Mouse (Mus musculus) heart, adult 2 months (tissue): ENCODE data around the gene Nhsl1. TPM values are rescaled to one million over a fixed set of nuclear protein-coding genes. Genes with fewer than 3 reads are reported as not detected.

Experiments used
- DNase-seq, 2 experiments: peaks; one replicate each; pipeline ENCODE4 v3.0.0; 2021
- H3K27ac ChIP-seq: fragments of 200-600 bp; 2 replicates; pipeline ENCODE4 v1.8.1; 2022
- H3K27me3 ChIP-seq: fragments of 200-500 bp; 2 replicates; pipeline ENCODE4 v1.6.1; 2012; ENCODE audit warnings: mild to moderate bottlenecking, low read length, inconsistent platforms, mixed read lengths; ENCODE audit not compliant: control insufficient read depth, insufficient read depth
- H3K36me3 ChIP-seq: fragments of 200-500 bp; 2 replicates; pipeline ENCODE4 v1.6.1; 2012; ENCODE audit warnings: low read length, inconsistent platforms; ENCODE audit not compliant: control insufficient read depth, insufficient read depth
- H3K4me1 ChIP-seq: fragments of 200-500 bp; 2 replicates; pipeline ENCODE4 v1.6.1; 2011; ENCODE audit warnings: low read length; ENCODE audit not compliant: control insufficient read depth, insufficient read depth
- H3K4me3 ChIP-seq: fragments of 200-600 bp; 2 replicates; pipeline ENCODE4 v1.8.1; 2022
- H3K79me2 ChIP-seq: fragments of 200-500 bp; replicated peaks from 2 replicates; pipeline ENCODE4 v1.6.1; 2012; ENCODE audit warnings: mild to moderate bottlenecking, inconsistent platforms, low read length, moderate library complexity, mixed read lengths; ENCODE audit not compliant: control insufficient read depth, insufficient read depth
- H3K9ac ChIP-seq: fragments of 200-500 bp; 2 replicates; pipeline ENCODE4 v1.6.1; 2012; ENCODE audit warnings: low read depth, mild to moderate bottlenecking, control low read depth, inconsistent platforms, low read length, mixed read lengths
- CTCF ChIP-seq: fragments of 200-600 bp; IDR thresholded peaks from 2 replicates; pipeline ENCODE4 v1.8.1; 2022; ENCODE audit warnings: antibody characterized with exemption, mild to moderate bottlenecking, moderate library complexity
- EP300 ChIP-seq: fragments of 200-500 bp; IDR thresholded peaks from 2 replicates; pipeline ENCODE4 v1.6.1; 2011; ENCODE audit warnings: low read depth, low read length, control low read depth; ENCODE audit not compliant: insufficient read depth
- POLR2A ChIP-seq: fragments of 200-500 bp; IDR thresholded peaks from 2 replicates; pipeline ENCODE4 v1.6.1; 2011; ENCODE audit warnings: mild to moderate bottlenecking, low read depth, low read length, control low read depth; ENCODE audit not compliant: insufficient read depth
- WGBS: fragments of 180-500 bp; shearing (Covaris S2); methylation state at CpG from one replicate; pipeline ENCODE4 v1.1.7; 2018; 5-methylcytosine and 5-hydroxymethylcytosine counted together
- intact Hi-C: fragments of 180-260 bp; cut with DNase I; formaldehyde crosslinking; loops from one replicate; pipeline ENCODE4 v1.15.1; 2025
- polyA plus RNA-seq: library from polyadenylated mRNA; depleted of rRNA; stranded (reverse); fragments of >200 nt; gene quantifications from 2 replicates; pipeline ENCODE4 v1.2.3, GENCODE M21; 2012
- total RNA-seq, 2 experiments: library from RNA; stranded (reverse); gene quantifications; 2 replicates each; pipeline ENCODE4 v1.2.3; 2021

The Nhsl1 gene
- total and polyA plus RNA-seq, 3 experiments: 6.8 to 17.4 (median 15.8) TPM

GRCm38 (mm10) chr10:18491952-18492351, 173.2 kb downstream of the Nhsl1 start:
- Histone ChIP-seq H3K36me3 (no peaks in the 10 kb centered on the region; the same call in 1 of the 2 replicates), H3K27ac (no peak overlapping the region)

GRCm38 (mm10) chr10:18493010-18493894, 174.5 kb downstream of the Nhsl1 start:
- no peak overlapping the region for H3K27ac ChIP-seq
- no peaks in the 10 kb centered on the region; the same call in 1 of the 2 replicates for H3K79me2 ChIP-seq
- TF ChIP-seq POLR2A (no peak), CTCF (no peak)
- intact Hi-C loops: no loop called here
- H3K9ac ChIP-seq: no peak overlapping the region
- H3K27me3 ChIP-seq: no peaks in the 10 kb centered on the region
- peaks cover 1% of the 10 kb centered on the region; the same call in 1 of the 2 replicates for H3K4me1 ChIP-seq
- H3K36me3 ChIP-seq: no peaks in the 10 kb centered on the region; the same call in 1 of the 2 replicates
- DNase-seq: no peak
- no peak overlapping the region for H3K4me3 ChIP-seq
- WGBS: 61% methylated on average over 11 of the region's 11 CpGs

More at GRCm38 (mm10) chr10:18491952-18492351, 173.2 kb downstream of the Nhsl1 start:
- peaks cover 1% of the 10 kb centered on the region; the same call in 1 of the 2 replicates for H3K4me1 ChIP-seq
- WGBS: 27% methylated on average over 4 of the region's 4 CpGs
- no peak overlapping the region for H3K9ac ChIP-seq
- H3K79me2 ChIP-seq: no peaks in the 10 kb centered on the region
- intact Hi-C loops: no loop called here
- H3K4me3 ChIP-seq: no peak overlapping the region
- H3K27me3 ChIP-seq: no peaks in the 10 kb centered on the region
- DNase-seq: no peak
- TF ChIP-seq EP300: no peak
- no peak for TF ChIP-seq POLR2A

GRCm38 (mm10) chr10:18494249-18494648, 175.5 kb downstream of the Nhsl1 start:
- H3K4me1 ChIP-seq: peaks cover 1% of the 10 kb centered on the region; the same call in 1 of the 2 replicates
- no peaks in the 10 kb centered on the region; the same call in 1 of the 2 replicates for H3K79me2 ChIP-seq
- H3K9ac ChIP-seq: no peak overlapping the region
- no peak overlapping the region for H3K27ac ChIP-seq
- no peaks in the 10 kb centered on the region for H3K27me3 ChIP-seq
- intact Hi-C loops: no loop called here
- DNase-seq: no peak
- no peaks in the 10 kb centered on the region; the same call in 1 of the 2 replicates for H3K36me3 ChIP-seq
- no peak overlapping the region for H3K4me3 ChIP-seq
- TF ChIP-seq EP300 (no peak), POLR2A (no peak), CTCF (no peak)
- 47% methylated on average over 7 of the region's 7 CpGs for WGBS

GRCm38 (mm10) chr10:18497066-18497465, 178.3 kb downstream of the Nhsl1 start:
- no peak for DNase-seq
- Histone ChIP-seq H3K27ac (no peak overlapping the region), H3K79me2 (no peaks in the 10 kb centered on the region; the same call in 1 of the 2 replicates), H3K27me3 (no peaks in the 10 kb centered on the region), H3K9ac (no peak overlapping the region), H3K36me3 (no peaks in the 10 kb centered on the region; the same call in 1 of the 2 replicates), H3K4me1 (no peaks in the 10 kb centered on the region; the same call in 1 of the 2 replicates), H3K4me3 (no peak overlapping the region)
- 72% methylated on average over 7 of the region's 7 CpGs for WGBS
- intact Hi-C loops: loop anchor here (5.0 kb wide), 1 partner anchor 40 kb away; no protein-coding TSS in a partner anchor
- no peak for TF ChIP-seq POLR2A
- TF ChIP-seq CTCF: no peak
- no peak for TF ChIP-seq EP300

DNA sequence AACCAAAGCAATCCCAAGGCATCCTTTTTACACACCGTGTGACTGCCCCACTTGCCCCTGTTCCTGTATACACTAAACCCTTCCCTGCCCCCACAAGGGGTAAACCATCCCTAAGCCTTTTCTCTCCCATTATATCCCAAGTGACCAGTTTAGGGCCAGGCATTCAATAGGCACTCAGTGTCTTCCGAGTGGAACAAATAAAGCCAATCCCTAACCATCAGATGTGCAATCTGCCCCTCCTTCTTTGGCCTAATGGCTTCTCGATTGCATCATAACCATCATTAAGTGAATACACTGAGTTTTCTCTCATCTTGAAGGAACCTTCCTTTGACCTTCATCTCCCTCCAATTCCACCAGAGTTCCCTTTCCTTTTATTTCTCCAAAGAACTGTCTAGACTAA, 183.2 kb downstream of the Nhsl1 start:
- Histone ChIP-seq H3K4me3 (no peak overlapping the region), H3K27ac (no peak overlapping the region), H3K9ac (no peak overlapping the region), H3K4me1 (no peaks in the 10 kb centered on the region), H3K36me3 (no peaks in the 10 kb centered on the region; the same call in 1 of the 2 replicates), H3K27me3 (no peaks in the 10 kb centered on the region), H3K79me2 (peaks cover 2% of the 10 kb centered on the region)
- DNase-seq: no peak
- intact Hi-C loops: no loop called here
- 88% methylated on average over 3 of the region's 3 CpGs for WGBS
- TF ChIP-seq POLR2A (no peak), EP300 (no peak), CTCF (no peak)

- intact Hi-C loops: no loop called here
- Histone ChIP-seq H3K79me2 (peaks cover 2% of the 10 kb centered on the region; the same call in 1 of the 2 replicates), H3K27ac (no peak overlapping the region), H3K36me3 (no peaks in the 10 kb centered on the region; the same call in 1 of the 2 replicates), H3K9ac (no peak overlapping the region), H3K4me3 (no peak overlapping the region), H3K4me1 (no peaks in the 10 kb centered on the region; the same call in none of the 2 replicates), H3K27me3 (no peaks in the 10 kb centered on the region)
- TF ChIP-seq POLR2A (no peak), CTCF (no peak), EP300 (no peak)
- no peak for DNase-seq
- WGBS: 90% methylated on average over 10 of the region's 10 CpGs
These were observed 186.9 kb downstream of the Nhsl1 start for GRCm38 (mm10) chr10:18505690-18506089.
